Mouse (Mus musculus) MEL (cell line): Measurements from ENCODE around the gene Dcaf7. TPM values are rescaled to one million over a fixed set of nuclear protein-coding genes. Genes with fewer than 3 reads are reported as not detected.

Experiments
- DNase-seq: peaks from one replicate; pipeline ENCODE4 v3.0.0; 2011; ENCODE audit warnings: low read depth, low spot score
- H3K27ac ChIP-seq: 2 replicates; pipeline ENCODE4 v1.5.1; 2012; ENCODE audit warnings: low read depth, mild to moderate bottlenecking, control low read depth, low read length, moderate library complexity; ENCODE audit not compliant: control insufficient read depth
- H3K27me3 ChIP-seq, 2 experiments: fragments of 150-350 bp in 1 of 2; sonication (generic) in 1 of 2; 2 replicates each; pipeline ENCODE4 v1.6.1; 2012; ENCODE audit warnings: low read length in 2 of 2, mild to moderate bottlenecking in 2 of 2, improper control_type of control experiment in 1 of 2, moderate library complexity in 1 of 2; ENCODE audit not compliant: insufficient read depth in 2 of 2, control insufficient read depth in 1 of 2
- H3K36me3 ChIP-seq, 2 experiments: 2 replicates each; pipeline ENCODE4 v1.6.1; 2012 to 2014; ENCODE audit warnings: low read length in 2 of 2, improper control_type of control experiment in 1 of 2, inconsistent platforms in 1 of 2, mild to moderate bottlenecking in 1 of 2; ENCODE audit not compliant: insufficient read depth in 2 of 2, control insufficient read depth in 1 of 2
- H3K4me1 ChIP-seq, 2 experiments: fragments of 150-350 bp in 1 of 2; sonication (generic) in 1 of 2; 2 replicates each; pipeline ENCODE4 v1.6.1; 2012; ENCODE audit warnings: low read length in 2 of 2, improper control_type of control experiment in 1 of 2, mild to moderate bottlenecking in 1 of 2; ENCODE audit not compliant: insufficient read depth in 2 of 2, control insufficient read depth in 1 of 2
- H3K4me3 ChIP-seq, 2 experiments: fragments of 150-350 bp in 1 of 2; sonication (generic) in 1 of 2; 2 replicates each; pipeline ENCODE4 v1.5.1; 2012; ENCODE audit warnings: low read depth in 2 of 2, low read length in 2 of 2, mild to moderate bottlenecking in 2 of 2, moderate library complexity in 2 of 2, control low read depth in 1 of 2, improper control_type of control experiment in 1 of 2; ENCODE audit not compliant: control insufficient read depth in 1 of 2, insufficient read depth in 1 of 2
- H3K79me2 ChIP-seq: 2 replicates; pipeline ENCODE4 v1.6.1; 2012; ENCODE audit warnings: mild to moderate bottlenecking, low read length, moderate library complexity; ENCODE audit not compliant: control insufficient read depth, poor library complexity, insufficient read depth
- H3K9ac ChIP-seq: 2 replicates; pipeline ENCODE4 v1.6.1; 2012; ENCODE audit warnings: low read depth, mild to moderate bottlenecking, control low read depth, low read length, moderate library complexity; ENCODE audit not compliant: control insufficient read depth, poor library complexity, severe bottlenecking
- H3K9me3 ChIP-seq: fragments of 150-350 bp; sonication (generic); replicated peaks from 2 replicates; pipeline ENCODE4 v1.6.1; 2012; ENCODE audit warnings: mild to moderate bottlenecking, low read length, improper control_type of control experiment, moderate library complexity; ENCODE audit not compliant: insufficient read depth
- BHLHE40 ChIP-seq: IDR thresholded peaks from 2 replicates; pipeline ENCODE4 v1.6.1; 2012; ENCODE audit warnings: low read depth, mild to moderate bottlenecking, inconsistent platforms, low read length, improper control_type of control experiment, borderline replicate concordance
- CHD1 ChIP-seq: IDR thresholded peaks from 2 replicates; pipeline ENCODE4 v1.6.1; 2012; ENCODE audit warnings: low read depth, mild to moderate bottlenecking, inconsistent platforms, low read length, improper control_type of control experiment
- CTCF ChIP-seq, 3 experiments: IDR thresholded peaks in 2 of 3; conservative IDR thresholded peaks in 1 of 3; 2 replicates each; pipeline ENCODE4 v1.5.1; 2011 to 2012; ENCODE audit warnings: low read length in 3 of 3, low read depth in 2 of 3, mild to moderate bottlenecking in 2 of 3, improper control_type of control experiment in 1 of 3, inconsistent platforms in 1 of 3, mixed read lengths in 1 of 3, moderate library complexity in 1 of 3; ENCODE audit not compliant: control insufficient read depth in 1 of 3, insufficient read depth in 1 of 3, poor library complexity in 1 of 3, severe bottlenecking in 1 of 3
- E2F4 ChIP-seq: IDR thresholded peaks from 2 replicates; pipeline ENCODE4 v1.6.1; 2011; ENCODE audit warnings: low read depth, low read length, improper control_type of control experiment, borderline replicate concordance
- ELF1 ChIP-seq: IDR thresholded peaks from 2 replicates; pipeline ENCODE4 v1.6.1; 2014; ENCODE audit warnings: low read depth, mild to moderate bottlenecking, inconsistent platforms, low read length, improper control_type of control experiment, moderate library complexity
- ETS1 ChIP-seq: IDR thresholded peaks from 2 replicates; pipeline ENCODE4 v1.6.1; 2012; ENCODE audit warnings: low read depth, mild to moderate bottlenecking, inconsistent platforms, low read length, improper control_type of control experiment, moderate library complexity
- GABPA ChIP-seq: IDR thresholded peaks from 2 replicates; pipeline ENCODE4 v1.6.1; 2012; ENCODE audit warnings: low read depth, mild to moderate bottlenecking, inconsistent platforms, low read length, improper control_type of control experiment, moderate library complexity
- GATA1 ChIP-seq: IDR thresholded peaks from 2 replicates; pipeline ENCODE4 v1.6.1; 2011; ENCODE audit warnings: low read depth, low read length, improper control_type of control experiment
- HCFC1 ChIP-seq: IDR thresholded peaks from 2 replicates; pipeline ENCODE4 v1.6.1; 2012; ENCODE audit warnings: low read depth, mild to moderate bottlenecking, inconsistent platforms, low read length, improper control_type of control experiment, moderate library complexity
- JUND ChIP-seq: IDR thresholded peaks from 2 replicates; pipeline ENCODE4 v1.6.1; 2011; ENCODE audit warnings: low read depth, mild to moderate bottlenecking, improper control_type of control experiment, low read length
- KAT2A ChIP-seq: conservative IDR thresholded peaks from 2 replicates; pipeline ENCODE4 v1.6.1; 2012; ENCODE audit warnings: low read depth, low read length, improper control_type of control experiment, inconsistent platforms
- MAFK ChIP-seq: IDR thresholded peaks from 2 replicates; pipeline ENCODE4 v1.6.1; 2011; ENCODE audit warnings: low read depth, mild to moderate bottlenecking, low read length, improper control_type of control experiment, borderline replicate concordance
- MAX ChIP-seq: IDR thresholded peaks from 2 replicates; pipeline ENCODE4 v1.6.1; 2011; ENCODE audit warnings: low read length, improper control_type of control experiment
- MAZ ChIP-seq: IDR thresholded peaks from 2 replicates; pipeline ENCODE4 v1.6.1; 2012; ENCODE audit warnings: low read depth, mild to moderate bottlenecking, inconsistent platforms, low read length, improper control_type of control experiment
- MEF2A ChIP-seq: IDR thresholded peaks from 2 replicates; pipeline ENCODE4 v1.6.1; 2014; ENCODE audit warnings: low read depth, mild to moderate bottlenecking, inconsistent platforms, low read length, improper control_type of control experiment; ENCODE audit not compliant: poor library complexity, insufficient replicate concordance, severe bottlenecking; ENCODE audit errors: extremely low read depth
- MXI1 ChIP-seq: IDR thresholded peaks from 2 replicates; pipeline ENCODE4 v1.6.1; 2011; ENCODE audit warnings: mild to moderate bottlenecking, low read depth, low read length, improper control_type of control experiment
- MYB ChIP-seq: IDR thresholded peaks from 2 replicates; pipeline ENCODE4 v1.6.1; 2011; ENCODE audit warnings: mild to moderate bottlenecking, low read depth, low read length, improper control_type of control experiment
- MYC ChIP-seq: IDR thresholded peaks from 2 replicates; pipeline ENCODE4 v1.6.1; 2011; ENCODE audit warnings: low read depth, mild to moderate bottlenecking, low read length, improper control_type of control experiment, moderate library complexity
- NELFE ChIP-seq: IDR thresholded peaks from 2 replicates; pipeline ENCODE4 v1.6.1; 2011; ENCODE audit warnings: low read depth, low read length, improper control_type of control experiment
- NRF1 ChIP-seq: IDR thresholded peaks from 2 replicates; pipeline ENCODE4 v1.6.1; 2014; ENCODE audit warnings: low read depth, mild to moderate bottlenecking, inconsistent platforms, low read length, improper control_type of control experiment, moderate library complexity; ENCODE audit not compliant: poor library complexity, insufficient read depth, severe bottlenecking
- POLR2A ChIP-seq, 2 experiments: IDR thresholded peaks; 2 replicates each; pipeline ENCODE4 v1.6.1; 2011 to 2012; ENCODE audit warnings: low read length in 2 of 2, mild to moderate bottlenecking in 2 of 2, control low read depth in 1 of 2, improper control_type of control experiment in 1 of 2, low read depth in 1 of 2, moderate library complexity in 1 of 2; ENCODE audit not compliant: control insufficient read depth in 1 of 2, insufficient read depth in 1 of 2, poor library complexity in 1 of 2
- POLR2AphosphoS5 ChIP-seq: IDR thresholded peaks from 2 replicates; pipeline ENCODE4 v1.6.1; 2012; ENCODE audit warnings: low read depth, borderline replicate concordance, mild to moderate bottlenecking, inconsistent platforms, low read length, moderate library complexity, mixed read lengths
- RAD21 ChIP-seq: IDR thresholded peaks from 2 replicates; pipeline ENCODE4 v1.6.1; 2011; ENCODE audit warnings: mild to moderate bottlenecking, low read depth, low read length, improper control_type of control experiment
- RCOR1 ChIP-seq: IDR thresholded peaks from 2 replicates; pipeline ENCODE4 v1.6.1; 2012; ENCODE audit warnings: low read depth, mild to moderate bottlenecking, inconsistent platforms, low read length, improper control_type of control experiment
- SIN3A ChIP-seq: IDR thresholded peaks from 2 replicates; pipeline ENCODE4 v1.6.1; 2012; ENCODE audit warnings: low read length, improper control_type of control experiment, inconsistent platforms
- SMC3 ChIP-seq: IDR thresholded peaks from 2 replicates; pipeline ENCODE4 v1.6.1; 2011; ENCODE audit warnings: low read depth, low read length, improper control_type of control experiment
- TAL1 ChIP-seq: IDR thresholded peaks from 2 replicates; pipeline ENCODE4 v1.6.1; 2012; ENCODE audit warnings: mild to moderate bottlenecking, inconsistent platforms, low read length, moderate library complexity, mixed read lengths
- TBP ChIP-seq: IDR thresholded peaks from 2 replicates; pipeline ENCODE4 v1.8.0; 2011; ENCODE audit warnings: low read depth, low read length, improper control_type of control experiment
- TCF12 ChIP-seq: IDR thresholded peaks from 2 replicates; pipeline ENCODE4 v1.6.1; 2014; ENCODE audit warnings: low read depth, mild to moderate bottlenecking, inconsistent platforms, low read length, improper control_type of control experiment, moderate library complexity
- UBTF ChIP-seq: IDR thresholded peaks from 2 replicates; pipeline ENCODE4 v1.6.1; 2012; ENCODE audit warnings: low read depth, mild to moderate bottlenecking, inconsistent platforms, low read length, improper control_type of control experiment, moderate library complexity, borderline replicate concordance; ENCODE audit not compliant: insufficient read depth
- USF1 ChIP-seq: IDR thresholded peaks from 2 replicates; pipeline ENCODE4 v1.6.1; 2014; ENCODE audit warnings: low read depth, mild to moderate bottlenecking, inconsistent platforms, low read length, improper control_type of control experiment, moderate library complexity
- USF2 ChIP-seq, 2 experiments: IDR thresholded peaks; 2 replicates each; pipeline ENCODE4 v1.6.1; 2011 to 2012; ENCODE audit warnings: improper control_type of control experiment in 2 of 2, low read length in 2 of 2, borderline replicate concordance in 1 of 2, inconsistent platforms in 1 of 2, low read depth in 1 of 2, mild to moderate bottlenecking in 1 of 2; ENCODE audit not compliant: insufficient read depth in 1 of 2
- ZKSCAN1 ChIP-seq: IDR thresholded peaks from 2 replicates; pipeline ENCODE4 v1.6.1; 2012; ENCODE audit warnings: low read depth, mild to moderate bottlenecking, inconsistent platforms, low read length, improper control_type of control experiment, moderate library complexity
- ZMIZ1 ChIP-seq: IDR thresholded peaks from 2 replicates; pipeline ENCODE4 v1.6.1; 2012; ENCODE audit warnings: low read depth, mild to moderate bottlenecking, inconsistent platforms, low read length, improper control_type of control experiment, moderate library complexity
- ZNF384 ChIP-seq: IDR thresholded peaks from 2 replicates; pipeline ENCODE4 v1.6.1; 2012; ENCODE audit warnings: low read depth, mild to moderate bottlenecking, inconsistent platforms, low read length, improper control_type of control experiment
- polyA plus RNA-seq, 2 experiments: library from polyadenylated mRNA; stranded (reverse) in 1 of 2; unstranded in 1 of 2; fragments of >175 nt in 1 of 2; fragments of >200 nt in 1 of 2; gene quantifications; 2 replicates each; pipeline versions ENCODE4 v1.2.1 to v1.2.4; 2012; ENCODE audit warnings: low replicate concordance in 2 of 2, low read depth in 1 of 2; ENCODE audit not compliant: insufficient read length in 2 of 2, insufficient read depth in 1 of 2, missing spikeins in 1 of 2
- total RNA-seq: library from RNA; depleted of rRNA; stranded (reverse); fragments of 300-350 nt; gene quantifications from 2 replicates; pipeline ENCODE4 v1.2.3, GENCODE M21; 2012

The Dcaf7 gene
- total and polyA plus RNA-seq, 3 experiments, result 65.5 to 88.2 (median 86.9) TPM

- H3K9me3 ChIP-seq, result no peaks in the 10 kb centered on the region
- no peaks in the 10 kb centered on the region for H3K27me3 ChIP-seq
- H3K27ac ChIP-seq, result peak within 1 kb of the TSS; percentile 66
- H3K4me1 ChIP-seq, result peaks cover 3 to 5% of the 10 kb centered on the region in 2 experiments
- peaks cover 5% of the 10 kb centered on the region for H3K79me2 ChIP-seq
- peak within 1 kb of the TSS; percentile 66 to 76 for H3K4me3 ChIP-seq
- DNase-seq, result peak; percentile 99
- peak within 1 kb of the TSS; percentile 76 for H3K9ac ChIP-seq
- peaks cover 0 to 7% of the 10 kb centered on the region in 2 experiments; a peak in 2 of 4 replicates for H3K36me3 ChIP-seq
- TF ChIP-seq MYC, result peak; percentile 84
- no peak for TF ChIP-seq MAFK
- no peak; the same call in 1 of the 2 replicates for TF ChIP-seq KAT2A
- TF ChIP-seq USF1, result peak; percentile 47
- TF ChIP-seq MAX, result peak; percentile 88
- TF ChIP-seq SMC3, result peak; percentile 24; the same call in 1 of the 2 replicates
- no peak for TF ChIP-seq ZKSCAN1
- TF ChIP-seq HCFC1, result peak; percentile 99
- no peak for TF ChIP-seq GABPA
- peak in 2 of 3 experiments; percentile 4 to 9; a peak in 1 of 6 replicates for TF ChIP-seq CTCF (IDR thresholded peaks at IDR 0.05 in 2 of 3, conservative IDR thresholded peaks at IDR 0.05 in 1 of 3; ENCODE audit: control insufficient read depth in 1 of 3, insufficient read depth in 1 of 3, low read depth in 2 of 3, low read length in 3 of 3, poor library complexity in 1 of 3, severe bottlenecking in 1 of 3)
- peak; percentile 88 for TF ChIP-seq TCF12
- peak; percentile 83 for TF ChIP-seq ETS1
- peak; percentile 97 for TF ChIP-seq NELFE
- no peak for TF ChIP-seq USF2 (IDR thresholded peaks at IDR 0.05; ENCODE audit: borderline replicate concordance in 1 of 2, insufficient read depth in 1 of 2, low read depth in 1 of 2, low read length in 2 of 2)
- peak; percentile 98 for TF ChIP-seq SIN3A
- TF ChIP-seq RAD21, result no peak
- no peak for TF ChIP-seq TAL1
- TF ChIP-seq POLR2AphosphoS5, result no peak
- no peak for TF ChIP-seq BHLHE40
- TF ChIP-seq CHD1, result 0 out of 2 replicates have a peak, but pooled peaks have one; percentile 82
- TF ChIP-seq MEF2A, result no peak
- TF ChIP-seq ZMIZ1, result peak; percentile 86
- no peak for TF ChIP-seq GATA1
- TF ChIP-seq NRF1, result no peak
- TF ChIP-seq ZNF384, result no peak
- 0 out of 2 replicates have a peak, but pooled peaks have one; percentile 82 for TF ChIP-seq UBTF
- TF ChIP-seq TBP, result peak; percentile 93
- peak; percentile 93 for TF ChIP-seq MAZ
- peak; percentile 94 to 96 for TF ChIP-seq POLR2A (IDR thresholded peaks at IDR 0.05; ENCODE audit: control insufficient read depth in 1 of 2, insufficient read depth in 1 of 2, low read depth in 1 of 2, low read length in 2 of 2, poor library complexity in 1 of 2)
- peak; percentile 45; the same call in 1 of the 2 replicates for TF ChIP-seq E2F4
- no peak; the same call in 1 of the 2 replicates for TF ChIP-seq JUND
- TF ChIP-seq MXI1, result peak; percentile 96
- peak; percentile 11; the same call in 1 of the 2 replicates for TF ChIP-seq MYB
- no peak for TF ChIP-seq RCOR1
- peak; percentile 72; the same call in 1 of the 2 replicates for TF ChIP-seq ELF1
These were observed 29.4 kb downstream of the Dcaf7 start, which contains the start of gene Taco1 for GRCm38 (mm10) chr11:106065923-106066571. Taco1 (plus strand) TSS chr11:106066061.
